Mouse (Mus musculus) adrenal gland, postnatal 36 days (tissue): ENCODE data around the gene Irf8. TPM values are rescaled to one million over a fixed set of nuclear protein-coding genes. Genes with fewer than 3 reads are reported as not detected.
A peak's percentile ranks its signal among the peaks of the same experiment; 100 is the strongest.

ENCODE experiments used
- DNase-seq, 2 experiments: peaks; one replicate each; pipeline ENCODE4 v3.0.0; 2021; ENCODE audit warnings: mixed read lengths in 1 of 2
- long read RNA-seq, 2 experiments: library from polyadenylated mRNA; stranded (forward); transcript quantifications; one replicate each; pipeline ENCODE4 v2.0.0; 2021; ENCODE audit warnings: borderline sequencing depth in 2 of 2
- total RNA-seq, 2 experiments: library from RNA; stranded (reverse); gene quantifications; 2 replicates each; pipeline ENCODE4 v1.2.3; 2021

The Irf8 gene
- total RNA-seq: 10 to 100 TPM in 1 of 2 experiments, 1 to 10 TPM in 1; 9.8 to 44.7 TPM
- long read RNA-seq, experiment 1, transcript Irf8-201 (9 exons, 2,847 nt): major isoform, 56 of 82 reads
- long read RNA-seq, experiment 1, partial matches to known transcripts: 21 of 82 reads
- long read RNA-seq, experiment 1, other reads (novel, unspliced or antisense): 4 of 82 reads
- long read RNA-seq, experiment 2, transcript Irf8-201 (9 exons, 2,847 nt): major isoform, 6 of 10 reads
- long read RNA-seq, experiment 2, partial matches to known transcripts: 3 of 10 reads
- long read RNA-seq, experiment 2, other reads (novel, unspliced or antisense): 1 of 10 reads

GRCm38 (mm10) chr8:120735770-120736481 is at the start of gene Irf8:
Gene Irf8 (plus strand): TSS chr8:120736358.
- peak; percentile 93 to 94 for DNase-seq

GRCm38 (mm10) chr8:120686576-120686975 is 49.6 kb upstream of the Irf8 start:
- no peak for DNase-seq

- peak in 1 of 2 experiments; percentile 51 for DNase-seq
Measured at GRCm38 (mm10) chr8:120687786-120688185, 48.4 kb upstream of the Irf8 start.

- DNase-seq: no peak
Measured at GRCm38 (mm10) chr8:120688511-120688910, 47.6 kb upstream of the Irf8 start.

DNA sequence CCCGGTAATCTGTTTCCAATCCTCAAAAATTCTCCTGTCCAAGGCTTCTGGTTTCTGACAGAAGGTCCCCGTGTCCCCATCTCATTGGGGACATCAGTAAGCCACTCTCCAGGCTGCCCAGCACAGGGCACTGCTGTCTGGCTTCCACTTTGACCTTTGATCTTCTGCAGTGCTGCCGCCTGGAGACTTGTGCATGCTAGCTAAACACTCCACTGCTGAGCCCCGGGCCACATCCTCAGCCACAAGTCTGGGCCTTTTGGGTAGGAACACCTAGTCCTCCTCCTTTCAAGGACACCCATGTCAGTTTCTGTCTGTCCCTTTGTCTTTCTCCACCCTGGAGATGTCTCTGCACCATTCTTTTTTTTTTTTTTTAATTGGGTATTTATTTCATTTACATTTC is 43.2 kb upstream of the Irf8 start:
- no peak for DNase-seq

GRCm38 (mm10) chr8:120693861-120694493 is 42.2 kb upstream of the Irf8 start:
- peak; percentile 50 to 58 for DNase-seq

DNA sequence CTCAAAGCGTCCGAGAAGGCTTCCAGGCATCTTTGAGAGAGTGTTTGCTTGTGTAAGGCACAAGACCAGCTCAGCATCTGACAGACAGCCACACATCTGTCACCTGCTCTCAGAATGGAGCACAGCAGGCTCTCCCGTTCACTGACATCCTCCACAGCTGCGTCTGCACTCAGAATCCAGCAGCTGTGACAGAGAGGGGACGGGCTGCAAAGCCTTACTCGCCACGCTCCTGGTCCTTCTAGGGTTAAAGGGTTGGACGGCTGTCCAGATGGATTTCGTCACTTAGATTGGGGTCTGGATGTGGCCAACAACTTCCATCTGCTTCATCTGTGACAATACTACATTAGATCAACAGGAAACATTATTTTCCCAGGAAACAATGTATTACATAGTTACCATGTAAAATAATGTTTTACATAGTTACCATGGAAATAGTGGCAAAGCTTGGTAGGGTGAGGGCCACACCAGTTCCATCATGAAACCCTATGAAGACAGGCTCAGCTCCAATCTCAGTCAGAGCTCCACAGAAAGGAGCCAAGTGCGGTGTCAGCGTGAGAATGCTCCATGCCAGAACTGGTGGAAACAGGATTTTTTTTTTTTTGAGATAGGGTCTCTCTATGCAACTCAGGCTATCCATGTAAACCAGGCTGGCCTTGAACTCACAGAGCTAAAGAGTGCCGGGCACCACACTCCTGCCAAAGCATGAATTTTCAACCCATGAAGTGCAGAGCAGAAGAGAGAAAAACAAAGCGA is 39.6 kb upstream of the Irf8 start:
- DNase-seq: no peak

DNA sequence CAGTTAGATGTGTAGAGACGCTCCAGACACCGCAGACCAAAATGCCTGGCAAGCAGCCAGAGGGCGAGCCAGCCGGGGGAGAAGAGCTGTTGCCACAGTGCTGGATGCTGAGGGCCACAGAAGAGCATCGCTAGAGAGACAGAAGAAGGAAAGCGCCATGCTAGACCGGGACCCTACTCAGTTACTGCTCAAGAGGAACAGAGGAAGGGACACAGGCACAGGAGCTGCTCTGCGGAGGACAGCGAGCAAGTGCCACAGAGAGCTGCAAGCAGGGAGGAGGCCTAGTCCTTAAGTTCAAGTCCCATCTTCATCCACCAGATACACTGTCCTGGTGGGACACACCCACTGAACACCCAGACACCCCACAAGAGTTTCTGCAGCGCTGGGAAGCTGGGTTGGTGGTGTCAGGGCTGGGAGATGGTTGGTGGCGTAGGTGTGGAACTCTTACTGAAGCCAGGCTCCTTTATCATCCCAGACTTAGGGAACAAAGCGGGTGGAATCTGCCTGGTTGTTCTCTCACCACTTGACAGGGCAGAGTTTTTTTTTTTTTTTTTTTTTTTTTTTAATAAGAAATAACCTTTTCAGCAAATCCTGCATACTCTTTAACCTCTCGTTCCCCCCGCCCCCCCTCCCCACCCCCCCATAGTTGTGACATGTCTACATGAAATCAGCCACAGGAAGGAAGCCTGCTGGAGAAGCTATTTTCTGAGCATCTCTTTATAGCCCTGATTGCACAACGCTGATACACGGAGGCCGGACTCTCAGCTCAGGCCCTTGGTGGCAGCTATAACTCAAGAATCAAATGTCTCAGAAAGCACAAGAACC is 38.8 kb upstream of the Irf8 start:
- DNase-seq: peak; percentile 65 to 70

- no peak for DNase-seq
Measured at GRCm38 (mm10) chr8:120697979-120698272, 38.2 kb upstream of the Irf8 start.

- DNase-seq: no peak
Measured at GRCm38 (mm10) chr8:120698426-120698825, 37.7 kb upstream of the Irf8 start.

DNA sequence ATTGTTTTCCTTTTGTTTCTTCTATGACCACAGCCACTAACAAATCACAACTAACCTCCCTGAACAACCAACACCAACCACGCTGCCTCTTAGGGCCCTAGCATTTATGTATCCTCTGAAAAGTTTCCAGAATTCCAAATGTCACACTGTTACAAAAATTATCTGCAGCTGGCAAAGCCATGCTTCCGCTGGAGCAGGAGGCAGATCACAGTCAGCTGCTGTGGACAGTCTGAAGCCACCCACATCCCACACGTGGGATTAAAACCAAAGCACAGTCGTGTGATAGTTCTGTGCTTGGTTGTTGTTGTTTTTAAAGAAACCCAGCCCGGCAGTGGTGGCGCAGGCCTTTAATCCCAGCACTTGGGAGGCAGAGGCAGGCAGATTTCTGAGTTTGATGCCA is 37.1 kb upstream of the Irf8 start:
- no peak for DNase-seq

- no peak for DNase-seq
Measured at GRCm38 (mm10) chr8:120699565-120699964, 36.6 kb upstream of the Irf8 start.

DNA sequence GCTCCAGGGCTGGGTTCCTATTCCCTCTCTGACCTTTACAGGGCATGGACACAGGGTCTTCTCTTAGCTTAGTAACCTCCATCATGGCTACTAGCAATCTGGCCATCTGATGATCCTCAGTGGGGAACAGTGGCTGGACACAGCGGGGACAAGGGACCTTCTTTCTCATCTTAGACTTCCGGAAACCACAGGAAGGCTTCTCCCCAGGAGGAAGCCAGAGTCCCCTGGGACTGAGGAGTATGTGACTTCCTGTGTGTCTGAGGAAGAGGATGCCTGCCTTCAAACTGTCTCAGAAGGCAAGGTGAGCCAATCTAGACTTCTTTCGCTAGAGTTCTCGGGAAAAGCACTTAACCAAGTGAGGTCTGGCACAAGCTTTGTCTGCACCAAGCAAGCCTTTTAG is 36.1 kb upstream of the Irf8 start:
- no peak for DNase-seq

GRCm38 (mm10) chr8:120701758-120702465 is 34.2 kb upstream of the Irf8 start:
- no peak for DNase-seq

DNA sequence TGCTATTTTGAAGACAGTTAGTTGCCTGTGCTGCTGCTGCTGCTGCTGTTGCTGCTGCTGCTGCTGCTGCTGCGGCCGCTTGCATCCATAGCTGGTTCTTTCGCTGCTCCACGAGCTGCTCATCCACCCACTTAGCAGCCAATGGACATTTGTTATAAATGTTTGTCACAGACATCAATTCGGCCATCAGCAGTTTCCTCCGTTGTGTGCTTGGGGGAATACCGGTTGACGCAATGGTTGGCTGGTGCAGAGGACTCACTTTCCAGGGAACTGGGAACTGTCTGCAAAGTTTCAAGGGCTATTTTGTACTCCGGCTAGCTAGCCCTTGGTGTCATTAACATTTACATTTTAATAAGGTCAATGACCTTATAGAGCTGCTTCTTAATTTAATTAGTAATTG is 32.0 kb upstream of the Irf8 start:
- no peak for DNase-seq

DNA sequence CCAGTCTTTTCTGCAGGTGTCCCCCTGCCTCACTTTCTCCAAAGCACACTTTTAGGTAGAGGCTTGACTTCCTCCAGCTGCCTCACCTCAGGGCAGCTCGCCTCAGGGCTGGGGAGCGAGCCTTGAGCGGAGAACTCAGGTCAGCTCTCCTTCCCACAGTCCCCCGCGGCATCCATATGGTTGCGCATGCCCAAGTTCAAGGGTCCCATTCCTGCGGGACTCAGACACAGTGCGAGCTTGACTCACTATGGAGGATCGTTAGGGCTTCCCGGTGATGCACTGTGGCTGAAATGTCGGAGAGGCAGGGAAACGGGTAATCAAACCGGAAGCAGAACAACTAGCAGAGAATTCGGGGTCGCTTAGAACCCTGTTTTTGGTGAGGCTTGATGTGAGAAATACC is 31.0 kb upstream of the Irf8 start:
- DNase-seq: no peak

GRCm38 (mm10) chr8:120706193-120706592 is 30.0 kb upstream of the Irf8 start:
- no peak for DNase-seq

DNA sequence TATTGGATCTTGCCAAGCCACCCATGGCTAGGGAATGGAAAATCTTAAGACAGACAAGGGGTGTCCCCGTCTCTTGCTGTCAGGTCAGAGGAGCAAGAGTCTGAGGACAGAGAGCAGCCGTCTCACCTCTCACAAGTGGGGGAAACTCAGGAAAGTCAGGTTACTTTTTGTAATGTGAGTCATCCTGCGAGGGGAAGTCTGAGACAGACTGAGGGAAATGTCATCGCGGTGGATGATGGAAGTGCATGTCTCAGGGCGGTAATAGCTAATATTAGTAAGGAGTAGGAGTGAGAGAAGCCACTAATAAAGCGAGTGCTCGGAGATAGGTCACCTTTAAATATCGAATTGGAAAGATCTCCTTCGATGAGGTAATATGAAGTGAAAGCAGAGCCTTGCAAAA is 27.0 kb upstream of the Irf8 start:
- DNase-seq: no peak

DNA sequence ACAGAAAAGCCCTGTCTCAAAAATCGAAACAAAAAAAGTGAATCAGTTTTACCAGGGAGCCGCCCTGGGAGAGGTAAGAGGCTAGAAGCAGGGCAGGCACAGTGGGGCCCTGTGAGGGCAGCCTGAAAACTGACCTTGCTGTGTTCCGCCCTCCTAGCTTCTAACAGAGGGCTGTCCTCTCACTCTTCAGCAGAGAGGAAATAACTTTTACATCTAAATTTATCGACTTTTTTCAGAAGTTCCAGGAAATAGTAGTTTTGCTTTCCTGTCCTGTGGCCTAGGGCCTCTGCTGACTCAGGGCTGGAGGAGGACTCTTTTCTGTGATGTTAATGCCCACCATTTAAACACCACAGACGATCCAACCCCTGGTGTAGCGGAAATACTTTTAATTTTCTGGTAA is 21.0 kb upstream of the Irf8 start:
- no peak for DNase-seq

- peak in 1 of 2 experiments; percentile 30 for DNase-seq
Measured at GRCm38 (mm10) chr8:120715996-120716680, 20.0 kb upstream of the Irf8 start.
